ENCODE assay signal across 29 mouse cellular contexts in genomic region chr11:69534990-69535389, GRCm38 (mm10). TPM values are rescaled to one million over a fixed set of nuclear protein-coding genes. Genes with fewer than 3 reads are reported as not detected.
DNase-seq lines count a peak whose midpoint lies in the region; ATAC-seq and TF ChIP-seq lines count a peak whose summit lies in the region.
"Had no signal": no experiment of that assay in that cellular context is flagged by ENCODE, and none has a peak within 500 bp of the region (broad histone marks: within the 10 kb centered on the region; RNA-seq: fewer than 3 reads in every experiment).

No protein-coding gene starts in this region.

- peak; percentile 28; the same call in 1 of the 2 replicates for TF ChIP-seq CTCF in gastrocnemius, adult 2 months (IDR thresholded peaks at IDR 0.05)
- TF ChIP-seq CTCF in liver, embryonic 14.5 days (IDR thresholded peaks at IDR 0.05; ENCODE audit: low read depth) = peak; percentile 32; the same call in 1 of the 2 replicates
- TF ChIP-seq CTCF in Patski (IDR thresholded peaks at IDR 0.05) = peak; percentile 56

- intact Hi-C loops in gastrocnemius, adult 2 months (cut with DNase I) = no loop called here

- CTCF ChIA-PET in Patski (lab: Charles Lee) = no interaction called here

- in situ Hi-C loops in Patski (cut with MboI; ENCODE audit: low pct_unique_long_range_greater_than_20kb) = no loop called here

- no peaks in the 10 kb centered on the region for H3K27me3 ChIP-seq in liver, embryonic 14.5 days (ENCODE audit: control insufficient read depth, insufficient read depth, low read length)
- peaks cover 8% of the 10 kb centered on the region for H3K27me3 ChIP-seq in liver, embryonic 12.5 days (replicated peaks)
- H3K27me3 ChIP-seq in Patski = peaks cover 6% of the 10 kb centered on the region
- H3K27me3 ChIP-seq: heart, embryonic 15.5 days; hindbrain, embryonic 13.5 days; midbrain, embryonic 13.5 days; neural tube, embryonic 13.5 days; stomach, embryonic 15.5 days had no signal

- no peaks in the 10 kb centered on the region for H3K9me3 ChIP-seq in liver, embryonic 14.5 days (ENCODE audit: control insufficient read depth, low read length)
- H3K9me3 ChIP-seq in liver, embryonic 12.5 days (replicated peaks) = no peaks in the 10 kb centered on the region
- H3K9me3 ChIP-seq: embryonic facial prominence, embryonic 10.5 days; heart, embryonic 15.5 days; hindbrain, embryonic 13.5 days; megakaryocyte, embryonic 14.5 days; midbrain, embryonic 13.5 days; neural tube, embryonic 13.5 days; stomach, embryonic 15.5 days had no signal

- WGBS in liver, embryonic 14.5 days (ENCODE audit: insufficient replicate concordance) = 28% methylated on average over 1 of the region's 1 CpGs
- 33% methylated on average over 1 of the region's 1 CpGs for WGBS in liver, embryonic 12.5 days (ENCODE audit: insufficient replicate concordance)

- POLR2A ChIA-PET in Patski (lab: Charles Lee) = interaction anchor here (1.0 kb wide), 1 partner anchor 23 kb away, joined by 5 read pairs; no protein-coding TSS in a partner anchor

- no peak overlapping the region for H3K4me2 ChIP-seq in liver, embryonic 14.5 days (ENCODE audit: low read depth)
- no peak overlapping the region for H3K4me2 ChIP-seq in liver, embryonic 12.5 days
- H3K4me2 ChIP-seq: heart, embryonic 15.5 days; hindbrain, embryonic 13.5 days; midbrain, embryonic 13.5 days; neural tube, embryonic 13.5 days; stomach, embryonic 15.5 days had no signal

- TF ChIP-seq EP300 in liver, embryonic 14.5 days (IDR thresholded peaks at IDR 0.05; ENCODE audit: low read depth) = no peak

- no peaks in the 10 kb centered on the region for H3K36me3 ChIP-seq in liver, embryonic 14.5 days (replicated peaks; ENCODE audit: control insufficient read depth, insufficient read depth, low read depth)
- H3K36me3 ChIP-seq in liver, embryonic 12.5 days = no peaks in the 10 kb centered on the region
- H3K36me3 ChIP-seq: embryonic facial prominence, embryonic 10.5 days; heart, embryonic 15.5 days; hindbrain, embryonic 13.5 days; midbrain, embryonic 13.5 days; neural tube, embryonic 13.5 days; stomach, embryonic 15.5 days had no signal

- ATAC-seq in liver, embryonic 14.5 days (ENCODE audit: insufficient read depth) = no peak
- no peak for ATAC-seq in liver, embryonic 12.5 days
- no peak for ATAC-seq in Patski
- ATAC-seq: forebrain, embryonic 16.5 days; inflammation-experienced regulatory T-cells, adult 6 months; midbrain, embryonic 13.5 days had no signal

- H3K27ac ChIP-seq in gastrocnemius, adult 2 months = no peak overlapping the region
- H3K27ac ChIP-seq in liver, embryonic 14.5 days = no peak overlapping the region
- H3K27ac ChIP-seq in liver, embryonic 12.5 days = no peak overlapping the region
- H3K27ac ChIP-seq: embryonic facial prominence, embryonic 10.5 days; heart, embryonic 15.5 days; hindbrain, embryonic 13.5 days; midbrain, embryonic 13.5 days; neural tube, embryonic 13.5 days; stomach, embryonic 15.5 days had no signal

- peaks cover 0 to 3% of the 10 kb centered on the region in 2 experiments; a peak in 1 of 4 replicates for H3K4me1 ChIP-seq in liver, embryonic 14.5 days (replicated peaks; ENCODE audit: control insufficient read depth in 2 of 2, insufficient read depth in 2 of 2, low read length in 1 of 2)
- peaks cover 4% of the 10 kb centered on the region; the same call in 1 of the 2 replicates for H3K4me1 ChIP-seq in liver, embryonic 12.5 days
- H3K4me1 ChIP-seq: heart, embryonic 15.5 days; hindbrain, embryonic 13.5 days; midbrain, embryonic 13.5 days; neural tube, embryonic 13.5 days; stomach, embryonic 15.5 days had no signal

- no peak overlapping the region for H3K4me3 ChIP-seq in gastrocnemius, adult 2 months
- no peak overlapping the region for H3K4me3 ChIP-seq in liver, embryonic 14.5 days (ENCODE audit: insufficient read depth in 1 of 2, low read depth in 2 of 2, low read length in 2 of 2)
- no peak overlapping the region for H3K4me3 ChIP-seq in liver, embryonic 12.5 days
- H3K4me3 ChIP-seq: embryonic facial prominence, embryonic 10.5 days; heart, embryonic 15.5 days; hindbrain, embryonic 13.5 days; megakaryocyte, embryonic 14.5 days; midbrain, embryonic 13.5 days; neural tube, embryonic 13.5 days; stomach, embryonic 15.5 days had no signal

- no peak overlapping the region for H3K9ac ChIP-seq in liver, embryonic 14.5 days (replicated peaks)
- no peak overlapping the region for H3K9ac ChIP-seq in liver, embryonic 12.5 days
- H3K9ac ChIP-seq: heart, embryonic 15.5 days; hindbrain, embryonic 13.5 days; midbrain, embryonic 13.5 days; neural tube, embryonic 13.5 days; stomach, embryonic 15.5 days had no signal

- DNase-seq in gastrocnemius, adult 2 months = no peak
- no peak for DNase-seq in gastrocnemius, adult 18-20 months (ENCODE audit: low spot score)
- DNase-seq in liver, embryonic 14.5 days (ENCODE audit: low read depth in 3 of 3, low spot score in 3 of 3) = no peak
- peak; percentile 51 for DNase-seq in 416B (ENCODE audit: low read depth)
- DNase-seq in Patski (ENCODE audit: low read depth, low spot score) = no peak
- DNase-seq in spleen, postnatal 10 days (ENCODE audit: low spot score in 2 of 2) = no peak
- no peak for DNase-seq in right cerebral cortex, postnatal 36 days (ENCODE audit: low spot score in 2 of 2)
- DNase-seq: adrenal gland, postnatal 10 days; B cell, adult 2 months; cerebellum, adult 8-10 months; gastrocnemius, postnatal 25 days; heart, adult 18-20 months; heart, postnatal 36 days; kidney, adult 8-10 months; kidney, postnatal 14 days; right cerebral cortex, postnatal 4 days; thymus, adult 18-20 months; thymus, postnatal 4 days had no signal

RNA-seq across cellular contexts. Expression of gene Dnah2, which starts 13.9 kb away (rescaled TPM):
- under 1 TPM; 0.05 to 0.25 TPM for total RNA-seq in gastrocnemius, adult 2 months (2021)
- under 1 TPM; 0.14 to 0.83 TPM for total RNA-seq in gastrocnemius, adult 18-20 months (2021)
- polyA plus RNA-seq in liver, embryonic 14.5 days (2012; rRNA removed) = 0.03 TPM in 2 replicates
- 0.01 TPM in 2 replicates for polyA plus RNA-seq in liver, embryonic 14.5 days (2014; fragmentation: Nextera tagmentation; extraction: Ambion mirVana)
- polyA plus RNA-seq in liver, embryonic 12.5 days (2016; fragmentation: Nextera tagmentation; extraction: Ambion mirVana) = 0.06 and 0.17 TPM in 2 replicates
- polyA plus RNA-seq in Patski (2021) = 1.4 TPM
- total RNA-seq: common myeloid progenitor, adult 5-6 weeks had no signal

RNA-seq across cellular contexts. Expression of gene Efnb3, which starts 25.0 kb away (rescaled TPM):
- total RNA-seq in gastrocnemius, adult 2 months (2021) = under 1 TPM; 0.47 to 0.48 TPM
- under 1 TPM; 0.37 to 0.74 TPM for total RNA-seq in gastrocnemius, adult 18-20 months (2021)
- 1.0 TPM in 2 replicates for polyA plus RNA-seq in liver, embryonic 14.5 days (2012; rRNA removed)
- polyA plus RNA-seq in liver, embryonic 14.5 days (2014; fragmentation: Nextera tagmentation; extraction: Ambion mirVana) = 0.13 and 0.14 TPM in 2 replicates
- 1.7 and 2.3 TPM in 2 replicates for polyA plus RNA-seq in liver, embryonic 12.5 days (2016; fragmentation: Nextera tagmentation; extraction: Ambion mirVana)
- polyA plus RNA-seq in Patski (2021) = 0.27 TPM

RNA-seq across cellular contexts. Expression of gene Wrap53, which starts 45.1 kb away (rescaled TPM):
- total RNA-seq in gastrocnemius, adult 2 months (2021) = 1 to 10 TPM; 3.2 to 3.4 TPM
- 1 to 10 TPM; 3.2 to 3.3 TPM for total RNA-seq in gastrocnemius, adult 18-20 months (2021)
- 10.8 and 12.7 TPM in 2 replicates for polyA plus RNA-seq in liver, embryonic 14.5 days (2012; rRNA removed)
- polyA plus RNA-seq in liver, embryonic 14.5 days (2014; fragmentation: Nextera tagmentation; extraction: Ambion mirVana) = 14.8 and 16.1 TPM in 2 replicates
- 24.3 and 27.1 TPM in 2 replicates for polyA plus RNA-seq in liver, embryonic 12.5 days (2016; fragmentation: Nextera tagmentation; extraction: Ambion mirVana)
- polyA plus RNA-seq in Patski (2021) = 11.4 TPM

RNA-seq across cellular contexts. Expression of gene Trp53, which starts 45.2 kb away (rescaled TPM):
- total RNA-seq in gastrocnemius, adult 2 months (2021) = 10 to 100 TPM; 12.9 to 16.5 TPM
- total RNA-seq in gastrocnemius, adult 18-20 months (2021) = 10 to 100 TPM; 12.9 to 15.3 TPM
- 68.7 and 76.7 TPM in 2 replicates for polyA plus RNA-seq in liver, embryonic 14.5 days (2012; rRNA removed)
- polyA plus RNA-seq in liver, embryonic 14.5 days (2014; fragmentation: Nextera tagmentation; extraction: Ambion mirVana) = 61.2 and 66.4 TPM in 2 replicates
- 110 TPM in 2 replicates for polyA plus RNA-seq in liver, embryonic 12.5 days (2016; fragmentation: Nextera tagmentation; extraction: Ambion mirVana)
- 92.8 TPM for polyA plus RNA-seq in Patski (2021)
